Mouse (Mus musculus) macrophage (primary cell): Measurements from ENCODE around the gene Slc9b1. TPM values are rescaled to one million over a fixed set of nuclear protein-coding genes. Genes with fewer than 3 reads are reported as not detected.

Source experiments
- H3K27ac ChIP-seq: fragments of 350-480 bp; formaldehyde crosslinking; 2 replicates; pipeline ENCODE4 v1.9.0; 2021
- H3K36me3 ChIP-seq: fragments of 350-480 bp; formaldehyde crosslinking; 2 replicates; pipeline ENCODE4 v1.9.0; 2021; ENCODE audit errors: inconsistent target
- H3K4me3 ChIP-seq: fragments of 350-480 bp; formaldehyde crosslinking; 2 replicates; pipeline ENCODE4 v1.9.0; 2021; ENCODE audit errors: inconsistent target
- H3K79me2 ChIP-seq: fragments of 350-480 bp; formaldehyde crosslinking; 2 replicates; pipeline ENCODE4 v1.9.0; 2021; ENCODE audit errors: inconsistent target
- WGBS: methylation state at CpG from one replicate; pipeline ENCODE4 v1.1.7; 2026; ENCODE audit warnings: inconsistent platforms; ENCODE audit not compliant: missing documents; 5-methylcytosine and 5-hydroxymethylcytosine counted together
- polyA plus RNA-seq: library from polyadenylated mRNA; stranded (reverse); fragments of 250-400 nt; gene quantifications from 3 replicates; pipeline ENCODE4 v1.2.4, GENCODE M21; 2018; ENCODE audit warnings: inconsistent platforms

The Slc9b1 gene
- polyA plus RNA-seq, 1 experiment from 2014 or later, result 0.42 TPM

GRCm38 (mm10) chr3:135404599-135404998 lies 56.8 kb downstream of the Slc9b1 start:
- 72% methylated on average over 4 of the region's 4 CpGs for WGBS
- peaks cover 3% of the 10 kb centered on the region; the same call in 1 of the 2 replicates for H3K79me2 ChIP-seq
- no peak overlapping the region for H3K27ac ChIP-seq
- H3K36me3 ChIP-seq, result peaks cover 12% of the 10 kb centered on the region; the same call in 1 of the 2 replicates
- H3K4me3 ChIP-seq, result no peak overlapping the region

GRCm38 (mm10) chr3:135407351-135407750 lies 59.5 kb downstream of the Slc9b1 start:
- WGBS, result 72% methylated on average over 9 of the region's 9 CpGs
- H3K79me2 ChIP-seq, result peaks cover 31% of the 10 kb centered on the region
- H3K4me3 ChIP-seq, result no peak overlapping the region
- peaks cover 30% of the 10 kb centered on the region for H3K36me3 ChIP-seq
- H3K27ac ChIP-seq, result no peak overlapping the region

GRCm38 (mm10) chr3:135409219-135409618 lies 61.4 kb downstream of the Slc9b1 start:
- Histone ChIP-seq H3K27ac (no peak overlapping the region), H3K79me2 (peaks cover 49% of the 10 kb centered on the region), H3K4me3 (no peak overlapping the region), H3K36me3 (peaks cover 30% of the 10 kb centered on the region)
- 99% methylated on average over 5 of the region's 5 CpGs for WGBS

- Histone ChIP-seq H3K36me3 (peaks cover 35% of the 10 kb centered on the region), H3K79me2 (peaks cover 62% of the 10 kb centered on the region), H3K27ac (no peak overlapping the region), H3K4me3 (no peak overlapping the region)
- 91% methylated on average over 10 of the region's 12 CpGs for WGBS
These were observed 63.2 kb downstream of the Slc9b1 start for GRCm38 (mm10) chr3:135411056-135411455.

- H3K79me2 ChIP-seq, result peaks cover 69% of the 10 kb centered on the region
- WGBS, result 96% methylated on average over 8 of the region's 9 CpGs
- no peak overlapping the region for H3K27ac ChIP-seq
- H3K36me3 ChIP-seq, result peaks cover 40% of the 10 kb centered on the region
- H3K4me3 ChIP-seq, result no peak overlapping the region
These were observed 64.0 kb downstream of the Slc9b1 start for GRCm38 (mm10) chr3:135411824-135412223.

GRCm38 (mm10) chr3:135417245-135417644 lies 69.4 kb downstream of the Slc9b1 start:
- no peak overlapping the region for H3K27ac ChIP-seq
- 83% methylated on average over 3 of the region's 3 CpGs for WGBS
- no peak overlapping the region for H3K4me3 ChIP-seq
- H3K36me3 ChIP-seq, result peaks cover 11% of the 10 kb centered on the region; the same call in 1 of the 2 replicates
- H3K79me2 ChIP-seq, result peaks cover 91% of the 10 kb centered on the region

- H3K79me2 ChIP-seq, result peaks cover 91% of the 10 kb centered on the region
- H3K4me3 ChIP-seq, result no peak overlapping the region
- H3K36me3 ChIP-seq, result peaks cover 11% of the 10 kb centered on the region; the same call in 1 of the 2 replicates
- no peak overlapping the region for H3K27ac ChIP-seq
- WGBS, result 29% methylated on average over 3 of the region's 3 CpGs
These were observed 70.0 kb downstream of the Slc9b1 start for GRCm38 (mm10) chr3:135417799-135418198.

GRCm38 (mm10) chr3:135420542-135421309 lies 72.9 kb downstream of the Slc9b1 start:
- peaks cover 88% of the 10 kb centered on the region for H3K79me2 ChIP-seq
- peak overlapping the region; percentile 47 for H3K27ac ChIP-seq
- 54% methylated on average over 9 of the region's 9 CpGs for WGBS
- H3K4me3 ChIP-seq, result no peak overlapping the region
- peaks cover 6% of the 10 kb centered on the region; the same call in 1 of the 2 replicates for H3K36me3 ChIP-seq

- peak overlapping the region; percentile 47 for H3K27ac ChIP-seq
- peaks cover 90% of the 10 kb centered on the region for H3K79me2 ChIP-seq
- no peak overlapping the region for H3K4me3 ChIP-seq
- H3K36me3 ChIP-seq, result peaks cover 6% of the 10 kb centered on the region; the same call in 1 of the 2 replicates
These were observed 73.4 kb downstream of the Slc9b1 start for GRCm38 (mm10) chr3:135421310-135421594.

GRCm38 (mm10) chr3:135422232-135422855 lies 74.5 kb downstream of the Slc9b1 start:
- WGBS, result 20% methylated on average over 8 of the region's 8 CpGs
- Histone ChIP-seq H3K4me3 (peak overlapping the region; percentile 81), H3K36me3 (no peaks in the 10 kb centered on the region), H3K79me2 (peaks cover 90% of the 10 kb centered on the region), H3K27ac (peak overlapping the region; percentile 75)

- Histone ChIP-seq H3K4me3 (peak overlapping the region; percentile 81), H3K36me3 (no peaks in the 10 kb centered on the region), H3K79me2 (peaks cover 90% of the 10 kb centered on the region), H3K27ac (peak overlapping the region; percentile 81)
- under 1% methylated on average over 78 of the region's 103 CpGs for WGBS
These were observed 75.2 kb downstream of the Slc9b1 start for GRCm38 (mm10) chr3:135422856-135423607.

GRCm38 (mm10) chr3:135423608-135424212 lies 75.9 kb downstream of the Slc9b1 start, which contains the start of gene Cisd2:
Gene Cisd2, minus strand, starts transcription at chr3:135423925.
- Histone ChIP-seq H3K36me3 (no peaks in the 10 kb centered on the region), H3K27ac (peak within 1 kb of the TSS; percentile 81), H3K4me3 (peak within 1 kb of the TSS; percentile 81), H3K79me2 (peaks cover 90% of the 10 kb centered on the region)
- 2% methylated on average over 8 of the region's 8 CpGs for WGBS

- 71% methylated on average over 14 of the region's 14 CpGs for WGBS
- Histone ChIP-seq H3K27ac (peak overlapping the region; percentile 46), H3K79me2 (peaks cover 38% of the 10 kb centered on the region), H3K4me3 (peak overlapping the region; percentile 62), H3K36me3 (no peaks in the 10 kb centered on the region)
These were observed 89.2 kb downstream of the Slc9b1 start for GRCm38 (mm10) chr3:135436901-135437616.
